Mouse (Mus musculus): ENCODE results near the gene Gja8. TPM values are rescaled to one million over a fixed set of nuclear protein-coding genes. Genes with fewer than 3 reads are reported as not detected.

Gene Gja8
- polyA plus RNA-seq, 1 experiment from 2014 or later = not detected

GRCm38 (mm10) chr3:96937606-96938005, 11.8 kb upstream of the Gja8 start:
- ATAC-seq (replicated peaks; ENCODE audit: low FRiP score) = no peak
- Histone ChIP-seq H3K4me3 (ENCODE audit: low read depth, low read length) (no peak overlapping the region), H3K9me3 (ENCODE audit: control insufficient read depth, low read length) (no peaks in the 10 kb centered on the region), H3K4me2 (no peak overlapping the region), H3K27ac (ENCODE audit: low read depth, low read length) (no peak overlapping the region), H3K27me3 (replicated peaks; ENCODE audit: control insufficient read depth, insufficient read depth, low read length) (no peaks in the 10 kb centered on the region; the same call in 1 of the 2 replicates), H3K4me1 (replicated peaks; ENCODE audit: control insufficient read depth, insufficient read depth, low read length) (no peaks in the 10 kb centered on the region), H3K9ac (ENCODE audit: low read depth, low read length) (no peak overlapping the region), H3K36me3 (ENCODE audit: control insufficient read depth, insufficient read depth, low read length) (no peaks in the 10 kb centered on the region)
- 32% methylated on average over 5 of the region's 5 CpGs for WGBS
- DNase-seq (ENCODE audit: low spot score) = no peak

- no peak overlapping the region for H3K4me3 ChIP-seq (ENCODE audit: low read depth, low read length)
- no peaks in the 10 kb centered on the region; the same call in 1 of the 2 replicates for H3K27me3 ChIP-seq (replicated peaks; ENCODE audit: control insufficient read depth, insufficient read depth, low read length)
- DNase-seq (ENCODE audit: low spot score) (no peak), ATAC-seq (replicated peaks; ENCODE audit: low FRiP score) (no peak)
- no peaks in the 10 kb centered on the region for H3K4me1 ChIP-seq (replicated peaks; ENCODE audit: control insufficient read depth, insufficient read depth, low read length)
- 9% methylated on average over 6 of the region's 6 CpGs for WGBS
- H3K27ac ChIP-seq (ENCODE audit: low read depth, low read length) = no peak overlapping the region
- H3K4me2 ChIP-seq = no peak overlapping the region
- H3K9ac ChIP-seq (ENCODE audit: low read depth, low read length) = no peak overlapping the region
- H3K36me3 ChIP-seq (ENCODE audit: control insufficient read depth, insufficient read depth, low read length) = no peaks in the 10 kb centered on the region
- no peaks in the 10 kb centered on the region for H3K9me3 ChIP-seq (ENCODE audit: control insufficient read depth, low read length)
These were observed 10.4 kb upstream of the Gja8 start for GRCm38 (mm10) chr3:96936241-96936640.

- Histone ChIP-seq H3K36me3 (ENCODE audit: control insufficient read depth, insufficient read depth, low read length) (no peaks in the 10 kb centered on the region), H3K27me3 (replicated peaks; ENCODE audit: control insufficient read depth, insufficient read depth, low read length) (no peaks in the 10 kb centered on the region), H3K4me3 (ENCODE audit: low read depth, low read length) (no peak overlapping the region), H3K4me2 (no peak overlapping the region), H3K4me1 (replicated peaks; ENCODE audit: control insufficient read depth, insufficient read depth, low read length) (no peaks in the 10 kb centered on the region), H3K27ac (ENCODE audit: low read depth, low read length) (no peak overlapping the region), H3K9me3 (ENCODE audit: control insufficient read depth, low read length) (no peaks in the 10 kb centered on the region), H3K9ac (ENCODE audit: low read depth, low read length) (no peak overlapping the region)
- ATAC-seq (replicated peaks; ENCODE audit: low FRiP score) (no peak), DNase-seq (ENCODE audit: low spot score) (no peak)
- WGBS = 60% methylated on average over 5 of the region's 5 CpGs
These were observed 5.5 kb upstream of the Gja8 start for GRCm38 (mm10) chr3:96931261-96931681.

GRCm38 (mm10) chr3:96924631-96925030, 1.2 kb downstream of the Gja8 start:
- no peaks in the 10 kb centered on the region for H3K4me1 ChIP-seq (replicated peaks; ENCODE audit: control insufficient read depth, insufficient read depth, low read length)
- no peaks in the 10 kb centered on the region for H3K9me3 ChIP-seq (ENCODE audit: control insufficient read depth, low read length)
- H3K4me2 ChIP-seq = no peak overlapping the region
- WGBS = 84% methylated on average over 4 of the region's 4 CpGs
- H3K4me3 ChIP-seq (ENCODE audit: low read depth, low read length) = no peak overlapping the region
- H3K27ac ChIP-seq (ENCODE audit: low read depth, low read length) = no peak overlapping the region
- H3K9ac ChIP-seq (ENCODE audit: low read depth, low read length) = no peak overlapping the region
- ATAC-seq (replicated peaks; ENCODE audit: low FRiP score) = no peak
- DNase-seq (ENCODE audit: low spot score) = no peak
- H3K27me3 ChIP-seq (replicated peaks; ENCODE audit: control insufficient read depth, insufficient read depth, low read length) = no peaks in the 10 kb centered on the region
- H3K36me3 ChIP-seq (ENCODE audit: control insufficient read depth, insufficient read depth, low read length) = no peaks in the 10 kb centered on the region

- Histone ChIP-seq H3K4me3 (ENCODE audit: low read depth, low read length) (no peak overlapping the region), H3K27me3 (replicated peaks; ENCODE audit: control insufficient read depth, insufficient read depth, low read length) (no peaks in the 10 kb centered on the region), H3K36me3 (ENCODE audit: control insufficient read depth, insufficient read depth, low read length) (no peaks in the 10 kb centered on the region), H3K27ac (ENCODE audit: low read depth, low read length) (no peak overlapping the region), H3K9ac (ENCODE audit: low read depth, low read length) (no peak overlapping the region), H3K4me1 (replicated peaks; ENCODE audit: control insufficient read depth, insufficient read depth, low read length) (no peaks in the 10 kb centered on the region), H3K9me3 (ENCODE audit: control insufficient read depth, low read length) (no peaks in the 10 kb centered on the region), H3K4me2 (no peak overlapping the region)
- WGBS = 70% methylated on average over 7 of the region's 7 CpGs
- no peak for ATAC-seq (replicated peaks; ENCODE audit: low FRiP score)
- DNase-seq (ENCODE audit: low spot score) = no peak
These were observed 4.8 kb downstream of the Gja8 start for GRCm38 (mm10) chr3:96920991-96921390.

- Histone ChIP-seq H3K27ac (ENCODE audit: low read depth, low read length) (no peak overlapping the region), H3K9ac (ENCODE audit: low read depth, low read length) (peak overlapping the region; percentile 92), H3K27me3 (replicated peaks; ENCODE audit: control insufficient read depth, insufficient read depth, low read length) (peaks cover 3% of the 10 kb centered on the region), H3K4me2 (peak overlapping the region; percentile 89), H3K4me1 (replicated peaks; ENCODE audit: control insufficient read depth, insufficient read depth, low read length) (peaks cover 10% of the 10 kb centered on the region; the same call in 1 of the 2 replicates), H3K36me3 (ENCODE audit: control insufficient read depth, insufficient read depth, low read length) (no peaks in the 10 kb centered on the region), H3K4me3 (ENCODE audit: low read depth, low read length) (peak overlapping the region; percentile 82), H3K9me3 (ENCODE audit: control insufficient read depth, low read length) (no peaks in the 10 kb centered on the region)
- DNase-seq (ENCODE audit: low spot score) = no peak
- peak; percentile 25; the same call in 1 of the 2 replicates for ATAC-seq (replicated peaks; ENCODE audit: low FRiP score)
- WGBS = 45% methylated on average over 9 of the region's 9 CpGs
These were observed 20.2 kb downstream of the Gja8 start for GRCm38 (mm10) chr3:96905592-96905991.

GRCm38 (mm10) chr3:96904851-96905541, 20.8 kb downstream of the Gja8 start, which contains the start of gene Gpr89:
Gene Gpr89, minus strand, starts transcription at chr3:96905346.
- DNase-seq (ENCODE audit: low spot score) (peak; percentile 91), ATAC-seq (replicated peaks; ENCODE audit: low FRiP score) (peak; percentile 98)
- H3K27me3 ChIP-seq (replicated peaks; ENCODE audit: control insufficient read depth, insufficient read depth, low read length) = peaks cover under 1% of the 10 kb centered on the region
- peak within 1 kb of the TSS; percentile 92 for H3K9ac ChIP-seq (ENCODE audit: low read depth, low read length)
- under 1% methylated on average over 40 of the region's 40 CpGs for WGBS
- H3K27ac ChIP-seq (ENCODE audit: low read depth, low read length) = no peak within 1 kb of the TSS
- no peaks in the 10 kb centered on the region for H3K9me3 ChIP-seq (ENCODE audit: control insufficient read depth, low read length)
- H3K4me1 ChIP-seq (replicated peaks; ENCODE audit: control insufficient read depth, insufficient read depth, low read length) = peaks cover 10% of the 10 kb centered on the region; the same call in 1 of the 2 replicates
- H3K4me2 ChIP-seq = peak within 1 kb of the TSS; percentile 89
- peak within 1 kb of the TSS; percentile 82 for H3K4me3 ChIP-seq (ENCODE audit: low read depth, low read length)
- no peaks in the 10 kb centered on the region for H3K36me3 ChIP-seq (ENCODE audit: control insufficient read depth, insufficient read depth, low read length)

- Histone ChIP-seq H3K9ac (ENCODE audit: low read depth, low read length) (peak within 1 kb of the TSS; percentile 92), H3K27ac (ENCODE audit: low read depth, low read length) (no peak within 1 kb of the TSS), H3K9me3 (ENCODE audit: control insufficient read depth, low read length) (no peaks in the 10 kb centered on the region), H3K4me1 (replicated peaks; ENCODE audit: control insufficient read depth, insufficient read depth, low read length) (peaks cover 10% of the 10 kb centered on the region; the same call in 1 of the 2 replicates), H3K4me3 (ENCODE audit: low read depth, low read length) (peak within 1 kb of the TSS; percentile 82), H3K27me3 (replicated peaks; ENCODE audit: control insufficient read depth, insufficient read depth, low read length) (no peaks in the 10 kb centered on the region; the same call in 1 of the 2 replicates), H3K36me3 (ENCODE audit: control insufficient read depth, insufficient read depth, low read length) (no peaks in the 10 kb centered on the region), H3K4me2 (peak within 1 kb of the TSS; percentile 89)
- 8% methylated on average over 14 of the region's 14 CpGs for WGBS
- DNase-seq (ENCODE audit: low spot score) (peak; percentile 33), ATAC-seq (replicated peaks; ENCODE audit: low FRiP score) (no peak)
These were observed 21.4 kb downstream of the Gja8 start, which contains the start of gene Gja5 for GRCm38 (mm10) chr3:96904393-96904792. Gene Gja5, plus strand, starts transcription at chr3:96904693.

Data from liver, embryonic 11.5 days (tissue).